Mouse (Mus musculus) neural tube, embryonic 11.5 days (tissue): ENCODE results near the gene 4933415F23Rik. TPM values are rescaled to one million over a fixed set of nuclear protein-coding genes. Genes with fewer than 3 reads are reported as not detected.
A peak's percentile ranks its signal among the peaks of the same experiment; 100 is the strongest.
"Not testable (repeated sequence)": the region's sequence is repeated elsewhere in the genome, so short reads cannot be mapped to it uniquely, and the experiment has no call there.

Experiments
- ATAC-seq: fragments of 200-750 bp; cut with Nextera tagmentation; 2 replicates; pipeline ENCODE4 v1.8.0; 2017; ENCODE audit warnings: moderate number of reproducible peaks, mild to moderate bottlenecking, moderate TSS enrichment, moderate library complexity; ENCODE audit not compliant: insufficient read depth, low FRiP score, low TSS enrichment
- DNase-seq: peaks from one replicate; pipeline ENCODE4 v3.0.0-alpha.2; 2015; ENCODE audit warnings: low spot score
- H3K27ac ChIP-seq: fragments of 300-500 bp; sonication (generic); 2 replicates; pipeline ENCODE4 v1.5.1; 2014; ENCODE audit warnings: low read depth, mild to moderate bottlenecking, low read length
- H3K27me3 ChIP-seq: fragments of 300-500 bp; sonication (generic); 2 replicates; pipeline ENCODE4 v1.6.1; 2014; ENCODE audit warnings: mild to moderate bottlenecking, low read length, mixed read lengths; ENCODE audit not compliant: control insufficient read depth, insufficient read depth
- H3K36me3 ChIP-seq: fragments of 300-500 bp; sonication (generic); 2 replicates; pipeline ENCODE4 v1.6.1; 2014; ENCODE audit warnings: mild to moderate bottlenecking, low read length, moderate library complexity, mixed read lengths; ENCODE audit not compliant: control insufficient read depth, insufficient read depth
- H3K4me1 ChIP-seq: fragments of 300-500 bp; sonication (generic); 2 replicates; pipeline ENCODE4 v1.6.1; 2014; ENCODE audit warnings: low read length, mixed read lengths; ENCODE audit not compliant: control insufficient read depth, insufficient read depth
- H3K4me2 ChIP-seq: fragments of 300-500 bp; sonication (generic); 2 replicates; pipeline ENCODE4 v1.6.1; 2014; ENCODE audit warnings: low read depth, mild to moderate bottlenecking, moderate library complexity
- H3K4me3 ChIP-seq: fragments of 300-500 bp; sonication (generic); 2 replicates; pipeline ENCODE4 v1.5.1; 2014; ENCODE audit warnings: low read depth, low read length
- H3K9ac ChIP-seq: fragments of 300-500 bp; sonication (generic); 2 replicates; pipeline ENCODE4 v1.6.1; 2014; ENCODE audit warnings: mild to moderate bottlenecking, low read length
- H3K9me3 ChIP-seq: fragments of 300-500 bp; sonication (generic); 2 replicates; pipeline ENCODE4 v1.6.1; 2016; ENCODE audit warnings: low read length; ENCODE audit not compliant: control insufficient read depth
- WGBS: fragments of 180-500 bp; shearing (Covaris S2); extraction: QIAGEN DNeasy Blood & Tissue Kit; methylation state at CpG from one replicate; pipeline ENCODE4 v1.1.7; 2014; 5-methylcytosine and 5-hydroxymethylcytosine counted together
- polyA plus RNA-seq: library from polyadenylated mRNA; unstranded; fragments of >200 nt; fragmentation: Nextera tagmentation; extraction: Ambion mirVana; gene quantifications from 2 replicates; pipeline ENCODE4 v1.2.1, GENCODE M21; 2014

4933415F23Rik gene
- not detected in 2 replicates for polyA plus RNA-seq

DNA sequence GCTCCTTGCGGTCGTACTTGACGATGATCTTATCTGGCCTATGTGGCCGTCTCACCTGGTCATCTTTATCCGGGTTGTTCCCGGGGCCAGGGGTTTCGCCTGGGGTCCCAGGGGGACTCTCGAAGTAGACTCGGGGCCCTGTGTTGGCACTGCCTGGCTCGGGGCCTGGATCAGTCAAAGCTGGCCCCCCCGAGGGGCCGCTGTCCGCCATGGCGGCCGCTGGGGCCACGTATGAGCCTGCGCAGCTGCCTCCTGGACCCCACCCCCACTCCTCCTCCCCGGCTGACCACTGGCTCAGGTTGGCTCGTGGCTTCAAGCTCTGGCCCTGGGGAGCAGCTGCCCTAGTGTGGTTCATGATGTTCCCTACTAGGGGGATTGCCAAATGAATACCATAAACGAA lies at the start of gene 4933415F23Rik:
Gene 4933415F23Rik (minus strand): TSS at position 233 of the 400 bp plus-strand sequence.
- no peaks in the 10 kb centered on the region for H3K36me3 ChIP-seq

GRCm38 (mm10) chr1:23151722-23152121 lies 49.7 kb upstream of the 4933415F23Rik start:
- Histone ChIP-seq H3K4me3 (no peak overlapping the region), H3K27me3 (no peaks in the 10 kb centered on the region), H3K27ac (no peak overlapping the region), H3K4me1 (no peaks in the 10 kb centered on the region), H3K4me2 (no peak overlapping the region), H3K36me3 (no peaks in the 10 kb centered on the region), H3K9me3 (no peaks in the 10 kb centered on the region), H3K9ac (no peak overlapping the region)
- ATAC-seq (no peak), DNase-seq (no peak)
- 88% methylated on average over 1 of the region's 1 CpGs for WGBS

More for the DNA sequence above, at the start of gene 4933415F23Rik:
- DNase-seq = no peak
- Histone ChIP-seq H3K4me2 (no peak within 1 kb of the TSS), H3K4me1 (no peaks in the 10 kb centered on the region), H3K27me3 (no peaks in the 10 kb centered on the region), H3K27ac (no peak within 1 kb of the TSS), H3K4me3 (no peak within 1 kb of the TSS), H3K9ac (no peak within 1 kb of the TSS), H3K9me3 (no peaks in the 10 kb centered on the region)
- no peak; the same call in 1 of the 2 replicates for ATAC-seq
- 94% methylated on average over 20 of the region's 20 CpGs for WGBS

DNA sequence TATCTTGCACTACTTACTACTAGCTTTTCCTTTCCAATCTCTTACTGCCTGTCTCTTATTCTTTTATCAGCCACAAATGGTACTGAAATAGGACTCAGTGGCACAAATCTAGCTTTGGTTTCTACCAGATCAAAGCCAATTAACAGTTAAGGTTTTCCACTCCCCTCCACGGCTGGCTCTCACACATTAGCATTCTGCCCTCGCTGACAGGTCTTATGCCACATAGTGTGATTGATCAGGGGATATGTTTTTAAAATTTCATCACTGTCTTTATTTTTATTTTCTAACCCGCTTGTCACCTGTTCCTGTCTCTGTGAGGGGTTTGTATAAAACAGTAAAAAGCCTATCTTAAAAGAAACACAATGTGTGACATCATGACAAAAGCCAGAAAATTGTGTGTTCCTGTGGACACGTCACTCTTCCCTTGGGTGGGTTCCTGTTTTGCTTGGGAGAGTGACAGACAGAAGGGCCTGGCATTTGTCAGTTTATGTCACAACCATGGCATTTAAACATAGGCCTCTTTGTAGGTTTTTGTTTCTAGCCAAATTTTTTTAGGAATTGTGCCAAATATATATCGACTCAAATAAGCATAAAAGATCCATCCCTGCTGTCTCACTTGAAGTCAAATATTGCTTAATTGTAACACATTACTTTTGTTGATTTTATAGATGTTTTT lies 44.3 kb upstream of the 4933415F23Rik start:
- Histone ChIP-seq H3K27ac (no peak overlapping the region), H3K9me3 (no peaks in the 10 kb centered on the region), H3K4me1 (no peaks in the 10 kb centered on the region), H3K4me2 (no peak overlapping the region), H3K4me3 (no peak overlapping the region), H3K27me3 (no peaks in the 10 kb centered on the region), H3K9ac (no peak overlapping the region), H3K36me3 (no peaks in the 10 kb centered on the region)
- DNase-seq = no peak
- ATAC-seq = no peak
- WGBS = 82% methylated on average over 5 of the region's 5 CpGs

- Histone ChIP-seq H3K9me3 (no peaks in the 10 kb centered on the region), H3K9ac (no peak overlapping the region), H3K4me2 (no peak overlapping the region), H3K36me3 (no peaks in the 10 kb centered on the region), H3K27me3 (no peaks in the 10 kb centered on the region), H3K4me1 (no peaks in the 10 kb centered on the region), H3K4me3 (no peak overlapping the region), H3K27ac (no peak overlapping the region)
- DNase-seq (no peak), ATAC-seq (peak; percentile 55)
- WGBS = 80% methylated on average over 10 of the region's 10 CpGs
Measured at GRCm38 (mm10) chr1:23141121-23141811, 39.2 kb upstream of the 4933415F23Rik start.

- not testable (repeated sequence) for H3K27ac ChIP-seq, H3K9me3 ChIP-seq, H3K4me3 ChIP-seq, H3K9ac ChIP-seq, DNase-seq, H3K27me3 ChIP-seq, H3K36me3 ChIP-seq, H3K4me1 ChIP-seq, H3K4me2 ChIP-seq
- WGBS = 0% methylated on average over 1 of the region's 1 CpGs
- ATAC-seq = peak; percentile 55; the same call in 1 of the 2 replicates
Measured at GRCm38 (mm10) chr1:23140530-23140929, 38.5 kb upstream of the 4933415F23Rik start.

- WGBS = 78% methylated on average over 4 of the region's 4 CpGs
- Histone ChIP-seq H3K27me3 (no peaks in the 10 kb centered on the region), H3K36me3 (no peaks in the 10 kb centered on the region), H3K4me2 (no peak overlapping the region), H3K27ac (no peak overlapping the region), H3K4me3 (no peak overlapping the region), H3K9me3 (no peaks in the 10 kb centered on the region), H3K4me1 (no peaks in the 10 kb centered on the region), H3K9ac (no peak overlapping the region)
- DNase-seq (no peak), ATAC-seq (no peak)
Measured at GRCm38 (mm10) chr1:23120901-23121300, 18.8 kb upstream of the 4933415F23Rik start.

GRCm38 (mm10) chr1:23119406-23119805 lies 17.4 kb upstream of the 4933415F23Rik start:
- Histone ChIP-seq H3K36me3 (no peaks in the 10 kb centered on the region), H3K4me2 (no peak overlapping the region), H3K4me1 (no peaks in the 10 kb centered on the region), H3K9ac (no peak overlapping the region), H3K27me3 (no peaks in the 10 kb centered on the region), H3K9me3 (no peaks in the 10 kb centered on the region), H3K27ac (no peak overlapping the region), H3K4me3 (no peak overlapping the region)
- no peak for ATAC-seq
- DNase-seq = no peak
- 81% methylated on average over 4 of the region's 4 CpGs for WGBS

GRCm38 (mm10) chr1:23117423-23117822 lies 15.4 kb upstream of the 4933415F23Rik start:
- Histone ChIP-seq H3K36me3 (no peaks in the 10 kb centered on the region), H3K9me3 (no peaks in the 10 kb centered on the region), H3K9ac (no peak overlapping the region), H3K27me3 (no peaks in the 10 kb centered on the region), H3K4me2 (no peak overlapping the region), H3K27ac (no peak overlapping the region), H3K4me1 (no peaks in the 10 kb centered on the region), H3K4me3 (no peak overlapping the region)
- DNase-seq = no peak
- WGBS = 71% methylated on average over 3 of the region's 3 CpGs
- no peak for ATAC-seq

DNA sequence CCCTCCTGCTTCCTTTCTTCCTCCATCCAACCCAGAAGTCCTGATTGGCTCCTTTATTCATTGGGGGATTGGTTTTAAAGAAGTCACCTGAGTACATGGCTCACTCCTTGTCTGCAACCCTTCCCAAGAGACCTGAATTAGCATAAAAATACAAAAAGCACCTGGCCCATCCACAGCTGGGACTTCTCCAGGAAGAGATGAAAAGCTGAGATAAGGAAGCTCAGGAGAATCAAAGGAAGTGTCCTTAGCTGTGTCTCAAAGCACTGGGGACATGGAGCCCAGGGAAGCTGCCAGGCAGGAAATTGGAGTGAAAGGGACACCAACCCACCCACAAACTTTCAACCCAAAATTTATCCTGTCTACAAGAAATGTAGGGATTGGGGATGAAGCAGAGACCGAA lies 7.1 kb upstream of the 4933415F23Rik start:
- Histone ChIP-seq H3K27me3 (no peaks in the 10 kb centered on the region), H3K27ac (no peak overlapping the region), H3K36me3 (no peaks in the 10 kb centered on the region), H3K4me2 (no peak overlapping the region), H3K4me3 (no peak overlapping the region), H3K9me3 (no peaks in the 10 kb centered on the region), H3K9ac (no peak overlapping the region), H3K4me1 (no peaks in the 10 kb centered on the region)
- DNase-seq (no peak), ATAC-seq (no peak)
- 86% methylated on average over 1 of the region's 1 CpGs for WGBS
